Mouse (Mus musculus) colon, adult 2 months (tissue): ENCODE data around the gene Asb6. TPM values are rescaled to one million over a fixed set of nuclear protein-coding genes. Genes with fewer than 3 reads are reported as not detected.

Experiments used
- polyA plus RNA-seq: library from polyadenylated mRNA; depleted of rRNA; stranded (reverse); fragments of >200 nt; gene quantifications from 2 replicates; pipeline ENCODE4 v1.2.3, GENCODE M21; 2012; rRNA removed

The Asb6 gene
- 43.8 and 48.1 TPM in 2 replicates for polyA plus RNA-seq

GRCm38 (mm10) chr2:30830283-30830795 is at the start of gene Asb6:
Gene Asb6, minus strand, starts transcription at chr2:30830333.

GRCm38 (mm10) chr2:30834373-30835022 is 4.4 kb upstream of the Asb6 start, which contains the start of gene Prrx2:
Gene Prrx2, plus strand, starts transcription at chr2:30834972.

GRCm38 (mm10) chr2:30807648-30808295 is 22.4 kb downstream of the Asb6 start, which contains the start of gene Ntmt1:
Gene Ntmt1, plus strand, starts transcription at chr2:30807826.

GRCm38 (mm10) chr2:30803604-30804003 is 26.5 kb downstream of the Asb6 start, which contains the start of gene 1700001O22Rik:
Gene 1700001O22Rik, minus strand, starts transcription at chr2:30803661.

Other genes starting within 250 kb of the Asb6 start
- gene Cstad, start 235.3 kb downstream of the Asb6 start, polyA plus RNA-seq = 0.27 TPM in 1 of 2 replicates, not detected in the other
- 8.8 and 10.5 TPM in 2 replicates for gene 1700001O22Rik, start 26.7 kb downstream of the Asb6 start, polyA plus RNA-seq
- gene Ntmt1, start 22.5 kb downstream of the Asb6 start, polyA plus RNA-seq = 34.4 and 37.6 TPM in 2 replicates
- gene Prrx2, start 4.6 kb upstream of the Asb6 start, polyA plus RNA-seq = 9.9 and 10.0 TPM in 2 replicates
- 15.4 and 27.0 TPM in 2 replicates for gene Ptges, start 99.5 kb upstream of the Asb6 start, polyA plus RNA-seq
- 23.8 and 24.8 TPM in 2 replicates for gene Tor1b, start 122.6 kb upstream of the Asb6 start, polyA plus RNA-seq
- gene Tor1a, start 137.6 kb upstream of the Asb6 start, polyA plus RNA-seq = 59.6 and 61.5 TPM in 2 replicates
- 9.7 and 13.0 TPM in 2 replicates for gene BC005624, start 151.9 kb upstream of the Asb6 start, polyA plus RNA-seq
- gene Usp20, start 151.9 kb upstream of the Asb6 start, polyA plus RNA-seq = 14.1 and 15.5 TPM in 2 replicates